Mouse (Mus musculus) heart, postnatal 25 days (tissue): ENCODE data around the gene Kin. TPM values are rescaled to one million over a fixed set of nuclear protein-coding genes. Genes with fewer than 3 reads are reported as not detected.

ENCODE experiments used
- DNase-seq: peaks from one replicate; pipeline ENCODE4 v3.0.0; 2022; ENCODE audit warnings: low spot score
- intact Hi-C: fragments of 180-260 bp; cut with DNase I; formaldehyde crosslinking; loops from one replicate; pipeline ENCODE4 v1.15.1; 2025
- total RNA-seq, 2 experiments: library from RNA; stranded (reverse); gene quantifications; 2 replicates each; pipeline ENCODE4 v1.2.3; 2021

Kin gene
- total RNA-seq, 2 experiments from 2014 or later = 6.1 to 11.0 TPM

GRCm38 (mm10) chr2:10100471-10100870, 20.1 kb downstream of the Kin start:
- no peak for DNase-seq
- intact Hi-C loops = loop anchor here (2.0 kb wide), 1 partner anchor 42 kb away; no protein-coding TSS in a partner anchor

DNA sequence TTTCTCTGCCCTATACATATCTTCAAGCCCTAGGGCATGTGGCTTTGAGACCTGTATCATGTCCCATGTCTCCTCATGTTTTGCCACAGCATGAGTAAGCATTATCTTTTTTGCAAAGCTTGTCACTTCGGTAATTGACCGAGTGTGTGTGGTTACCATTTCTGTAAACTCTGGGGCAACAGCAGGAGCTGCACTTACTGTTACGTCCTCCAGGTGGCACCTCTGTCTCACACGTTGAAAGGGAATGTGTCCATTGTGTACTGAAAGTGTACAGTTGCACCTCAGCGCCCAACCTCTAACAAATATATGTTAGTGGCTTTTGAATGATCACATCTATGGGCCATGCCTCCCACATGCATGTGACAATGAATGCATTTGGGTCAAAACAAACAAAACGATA, 20.8 kb downstream of the Kin start:
- DNase-seq = no peak
- intact Hi-C loops = loop anchor here (1.0 to 2.0 kb wide), 2 partner anchors 42 to 187 kb away; no protein-coding TSS in a partner anchor

- intact Hi-C loops = no loop called here
- DNase-seq = no peak
Measured at GRCm38 (mm10) chr2:10108535-10109189, 28.3 kb downstream of the Kin start.

- intact Hi-C loops = no loop called here
- DNase-seq = no peak
Measured at GRCm38 (mm10) chr2:10118751-10119150, 38.4 kb downstream of the Kin start.

DNA sequence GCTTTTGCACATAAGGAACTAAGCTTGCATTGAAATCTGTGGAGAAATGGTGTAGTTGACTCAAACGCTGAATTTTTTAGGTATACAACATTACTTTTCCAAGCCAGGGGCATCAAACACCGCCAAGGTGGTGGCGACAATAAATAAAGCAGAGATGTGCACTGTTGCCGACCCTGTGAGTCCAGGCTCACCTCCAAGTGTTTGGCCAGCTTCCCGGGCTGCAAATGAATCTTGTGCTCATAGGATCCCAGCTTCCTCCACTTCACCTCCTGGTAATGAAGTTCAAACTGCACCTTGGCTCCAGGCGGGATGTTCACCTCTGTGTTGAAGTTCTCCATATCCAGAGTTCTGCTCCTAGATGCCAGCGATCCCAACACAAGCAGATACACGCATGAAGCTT, 38.9 kb downstream of the Kin start:
- intact Hi-C loops = no loop called here
- no peak for DNase-seq

DNA sequence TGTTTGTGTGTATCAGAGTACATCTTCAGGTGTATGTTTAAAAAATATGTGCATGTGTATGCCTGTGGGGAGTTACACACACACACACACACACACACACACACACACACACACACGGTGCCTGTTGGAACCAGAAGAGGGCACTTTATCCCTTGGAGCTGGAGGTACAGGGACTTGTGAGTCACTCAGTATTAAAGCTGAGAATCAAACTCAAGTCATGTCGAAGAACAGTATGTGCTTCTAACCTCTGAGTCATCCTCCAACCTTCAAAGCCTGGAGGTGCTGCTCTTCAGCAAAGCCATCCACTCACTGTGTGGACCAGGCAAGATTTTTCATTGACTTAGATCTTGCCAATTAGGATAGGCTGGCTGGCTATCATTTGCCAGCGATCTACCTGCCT, 41.4 kb downstream of the Kin start:
- intact Hi-C loops = no loop called here
- DNase-seq = no peak

GRCm38 (mm10) chr2:10126122-10126521, 45.7 kb downstream of the Kin start:
- no peak for DNase-seq
- intact Hi-C loops = no loop called here

GRCm38 (mm10) chr2:10127471-10127870, 47.1 kb downstream of the Kin start:
- intact Hi-C loops = no loop called here

GRCm38 (mm10) chr2:10128571-10128970, 48.2 kb downstream of the Kin start:
- DNase-seq = no peak
- intact Hi-C loops = no loop called here

More at GRCm38 (mm10) chr2:10127471-10127870, 47.1 kb downstream of the Kin start:
- DNase-seq = no peak

DNA sequence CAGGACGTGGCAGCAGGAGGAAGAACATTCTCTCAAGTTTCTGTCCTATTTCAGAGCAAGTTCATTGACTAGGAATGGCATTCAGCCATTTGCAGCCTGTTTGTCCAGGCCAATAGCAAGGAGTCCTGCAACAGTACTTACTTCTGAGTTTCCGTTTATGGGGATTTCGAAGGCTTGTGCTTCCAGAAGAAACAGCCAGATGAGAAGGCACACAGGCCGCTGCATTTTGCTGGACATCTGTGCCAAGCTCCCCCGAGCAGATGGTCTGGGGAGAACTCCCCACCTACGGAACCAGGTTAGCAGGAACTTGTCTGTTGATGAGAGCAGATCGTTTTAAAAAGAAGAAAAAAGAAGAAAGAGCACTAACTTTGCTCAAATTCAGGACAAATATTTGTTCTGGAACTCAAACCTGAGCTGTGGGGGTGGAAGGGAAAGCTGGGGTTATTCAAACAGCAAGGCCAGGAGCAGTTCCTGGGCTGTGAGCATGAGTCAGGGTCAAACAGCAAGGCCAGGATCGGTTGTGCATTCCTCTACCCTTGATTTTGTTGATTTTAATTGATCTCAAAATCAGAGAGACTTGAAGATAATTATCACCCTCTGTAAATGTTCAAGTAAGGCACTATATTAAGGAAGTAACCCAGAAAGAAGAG, 50.1 kb downstream of the Kin start:
- DNase-seq = no peak
- intact Hi-C loops = no loop called here

GRCm38 (mm10) chr2:10131296-10131695, 50.9 kb downstream of the Kin start, which contains the start of gene Itih2:
Gene Itih2 (minus strand): TSS chr2:10131396.
- DNase-seq = no peak
- intact Hi-C loops = no loop called here

DNA sequence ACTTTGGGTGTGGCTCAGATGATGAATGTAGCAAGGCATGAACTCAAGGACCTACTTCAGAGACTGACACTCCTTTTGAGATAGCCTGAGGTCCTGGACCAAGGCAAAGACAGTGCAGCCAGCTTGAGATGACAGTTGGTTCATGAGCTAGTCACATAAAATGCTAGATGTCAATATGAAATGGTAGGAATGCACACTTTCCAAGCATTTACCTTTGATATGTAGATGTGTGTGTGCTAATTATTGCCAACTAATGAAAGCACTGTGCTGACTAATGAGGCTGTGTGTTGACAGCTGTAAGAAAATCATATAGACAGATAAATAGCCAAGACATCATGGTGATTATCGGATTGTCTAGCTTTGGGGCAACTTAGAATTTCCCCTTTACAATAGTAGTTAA, 51.7 kb downstream of the Kin start:
- no peak for DNase-seq
- intact Hi-C loops = no loop called here

DNA sequence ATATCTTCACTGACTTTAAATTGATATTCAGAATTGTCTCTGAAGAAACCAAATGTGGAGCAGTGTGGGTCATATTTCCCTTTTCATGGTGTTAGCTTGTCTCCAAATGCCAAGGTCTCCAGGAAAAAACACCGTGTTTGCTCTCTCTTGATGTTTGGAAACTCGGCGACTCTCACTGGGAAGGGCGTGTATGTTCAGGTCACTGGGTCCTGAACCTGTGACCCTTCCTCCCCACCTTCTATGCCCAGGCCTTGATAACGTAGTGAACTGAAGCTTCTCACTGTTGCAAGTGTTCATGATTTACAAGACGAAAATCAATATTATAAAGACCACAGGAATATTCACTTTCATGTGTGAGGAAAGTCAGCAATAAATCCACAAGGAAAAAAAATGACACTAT, 53.5 kb downstream of the Kin start:
- DNase-seq = no peak
- intact Hi-C loops = no loop called here

GRCm38 (mm10) chr2:10137320-10137719, 56.9 kb downstream of the Kin start:
- intact Hi-C loops = no loop called here
- DNase-seq = no peak

- DNase-seq = no peak
- intact Hi-C loops = no loop called here
Measured at GRCm38 (mm10) chr2:10140456-10140855, 60.1 kb downstream of the Kin start.

Other genes starting within 250 kb of the Kin start
- gene 4930412O13Rik, start 199.3 kb upstream of the Kin start, total RNA-seq = not detected
- not detected for gene 9230102O04Rik, start 191.1 kb upstream of the Kin start, total RNA-seq
- 1 to 10 TPM; 1.1 to 1.7 TPM for gene Gata3, start 190.6 kb upstream of the Kin start, total RNA-seq
- gene Taf3, start 32.0 kb upstream of the Kin start, total RNA-seq = 1 to 10 TPM; 7.9 to 9.4 TPM
- 1,000 to 10,000 TPM; 1,456 to 1,515 TPM for gene Atp5c1, start 83 bp upstream of the Kin start, total RNA-seq
- gene Itih2, start 50.8 kb downstream of the Kin start, total RNA-seq = under 1 TPM; 0.47 to 0.70 TPM
- 1 to 10 TPM; 7.1 to 8.2 TPM for gene Itih5, start 73.0 kb downstream of the Kin start, total RNA-seq